Mouse (Mus musculus) spleen, adult 12 weeks (tissue): ENCODE results near the gene Gm42420.

Source experiments
- DNase-seq: peaks from one replicate; pipeline ENCODE4 v3.0.0; 2022; ENCODE audit warnings: low spot score

Gene Gm42420

GRCm38 (mm10) chr6:39585517-39585916, at the start of gene Gm42420:
Gm42420 (plus strand) TSS chr6:39585753.
- no peak for DNase-seq

- DNase-seq = no peak
Observed at GRCm38 (mm10) chr6:39536621-39537020, 48.9 kb upstream of the Gm42420 start.

- DNase-seq = no peak
Observed at GRCm38 (mm10) chr6:39537276-39537675, 48.3 kb upstream of the Gm42420 start.

GRCm38 (mm10) chr6:39538227-39538626, 47.3 kb upstream of the Gm42420 start:
- DNase-seq = no peak

GRCm38 (mm10) chr6:39539679-39540155, 45.8 kb upstream of the Gm42420 start:
- no peak for DNase-seq

- DNase-seq = no peak
Observed at GRCm38 (mm10) chr6:39540563-39540962, 45.0 kb upstream of the Gm42420 start.

- no peak for DNase-seq
Observed at GRCm38 (mm10) chr6:39542631-39543597, 42.6 kb upstream of the Gm42420 start.

GRCm38 (mm10) chr6:39543769-39544420, 41.7 kb upstream of the Gm42420 start:
- no peak for DNase-seq

GRCm38 (mm10) chr6:39545474-39545873, 40.1 kb upstream of the Gm42420 start:
- DNase-seq = no peak

- DNase-seq = no peak
Observed at GRCm38 (mm10) chr6:39548030-39548429, 37.5 kb upstream of the Gm42420 start.

- DNase-seq = no peak
Observed at GRCm38 (mm10) chr6:39551981-39552636, 33.4 kb upstream of the Gm42420 start.

- no peak for DNase-seq
Observed at GRCm38 (mm10) chr6:39554888-39555647, 30.5 kb upstream of the Gm42420 start.

GRCm38 (mm10) chr6:39555648-39555945, 30.0 kb upstream of the Gm42420 start:
- DNase-seq = no peak

GRCm38 (mm10) chr6:39556900-39557659, 28.5 kb upstream of the Gm42420 start:
- no peak for DNase-seq

GRCm38 (mm10) chr6:39557723-39558261, 27.8 kb upstream of the Gm42420 start, which contains the start of gene Dennd2a:
Dennd2a (minus strand) TSS chr6:39557867.
- DNase-seq = no peak

GRCm38 (mm10) chr6:39559276-39559939, 26.1 kb upstream of the Gm42420 start:
- DNase-seq = no peak

GRCm38 (mm10) chr6:39562166-39563015, 23.2 kb upstream of the Gm42420 start:
- peak; percentile 51 for DNase-seq

- DNase-seq = no peak
Observed at GRCm38 (mm10) chr6:39567528-39567927, 18.0 kb upstream of the Gm42420 start.

- no peak for DNase-seq
Observed at GRCm38 (mm10) chr6:39570426-39570825, 15.1 kb upstream of the Gm42420 start.
